Mouse (Mus musculus) thymus, adult 2 months (tissue): Measurements from ENCODE around the gene Klk6.

Experiments
- CTCF ChIP-seq: fragments of 200-500 bp; IDR thresholded peaks from 2 replicates; pipeline ENCODE4 v1.5.1; 2012; ENCODE audit warnings: mild to moderate bottlenecking, control low read depth, low read length, moderate library complexity, borderline replicate concordance; ENCODE audit not compliant: control insufficient read depth, poor library complexity, insufficient read depth; ENCODE audit errors: extremely low read depth
- POLR2A ChIP-seq: fragments of 200-500 bp; IDR thresholded peaks from 2 replicates; pipeline ENCODE4 v1.6.1; 2012; ENCODE audit warnings: mild to moderate bottlenecking, low read length, control low read depth, moderate library complexity; ENCODE audit not compliant: control insufficient read depth, poor library complexity, insufficient read depth; ENCODE audit errors: extremely low read depth

- no peak for TF ChIP-seq POLR2A
- TF ChIP-seq CTCF, result no peak
Observed at GRCm38 (mm10) chr7:43821581-43821980, 2.7 kb upstream of the Klk6 start.
